Mouse (Mus musculus): ENCODE data around the gene Serpina3b.

The Serpina3b gene

GRCm38 (mm10) chr12:104175636-104176035, 47.8 kb downstream of the Serpina3b start:
- DNase-seq (ENCODE audit: low spot score in 2 of 2), result no peak

GRCm38 (mm10) chr12:104178577-104178976, 50.8 kb downstream of the Serpina3b start:
- DNase-seq (ENCODE audit: low spot score in 2 of 2), result no peak

- no peak for DNase-seq (ENCODE audit: low spot score in 2 of 2)
Observed at GRCm38 (mm10) chr12:104178987-104179386, 51.2 kb downstream of the Serpina3b start.

- no peak for DNase-seq (ENCODE audit: low spot score in 2 of 2)
Observed at GRCm38 (mm10) chr12:104185046-104185445, 57.2 kb downstream of the Serpina3b start.

GRCm38 (mm10) chr12:104186041-104186581, 58.3 kb downstream of the Serpina3b start:
- DNase-seq (ENCODE audit: low spot score in 2 of 2), result no peak
